13 mouse cellular contexts compared by ENCODE assay signal in genomic region chr11:76343031-76343430, GRCm38 (mm10). TPM values are rescaled to one million over a fixed set of nuclear protein-coding genes. Genes with fewer than 3 reads are reported as not detected.
DNase-seq lines count a peak whose midpoint lies in the region; ATAC-seq and TF ChIP-seq lines count a peak whose summit lies in the region.
"Had no signal": no experiment of that assay in that cellular context is flagged by ENCODE, and none has a peak within 500 bp of the region (broad histone marks: within the 10 kb centered on the region; RNA-seq: fewer than 3 reads in every experiment).

No protein-coding gene starts in this region.

- peak; percentile 86 for DNase-seq in midbrain, embryonic 11.5 days (ENCODE audit: low spot score, missing footprints)
- DNase-seq in midbrain, postnatal 0 days (ENCODE audit: low spot score), result no peak
- DNase-seq in adrenal gland, postnatal 4 days (ENCODE audit: low spot score in 2 of 2), result no peak
- DNase-seq: adrenal gland, adult 2 months; cerebellum, postnatal 25 days; lung, adult 2 months; right cerebral cortex, postnatal 25 days had no signal

- no peak for TF ChIP-seq POLR2A in embryonic fibroblast, embryonic 13.5 days (IDR thresholded peaks at IDR 0.05; ENCODE audit: low read depth, low read length)

- peak overlapping the region; percentile 29; the same call in 1 of the 2 replicates for H3K27ac ChIP-seq in heart, embryonic 12.5 days (ENCODE audit: poor library complexity, severe bottlenecking)
- no peak overlapping the region for H3K27ac ChIP-seq in heart, embryonic 11.5 days (ENCODE audit: low read depth, low read length)
- no peak overlapping the region for H3K27ac ChIP-seq in midbrain, embryonic 11.5 days (ENCODE audit: low read depth, low read length)
- no peak overlapping the region for H3K27ac ChIP-seq in midbrain, postnatal 0 days (ENCODE audit: low read depth, low read length)
- peak overlapping the region; percentile 55 for H3K27ac ChIP-seq in embryonic fibroblast, embryonic 13.5 days (ENCODE audit: insufficient read depth, low read length)
- H3K27ac ChIP-seq in stomach, embryonic 15.5 days, result peak overlapping the region; percentile 21; the same call in 1 of the 2 replicates

- H3K4me1 ChIP-seq in heart, embryonic 12.5 days (replicated peaks), result peaks cover 25% of the 10 kb centered on the region
- H3K4me1 ChIP-seq in heart, embryonic 11.5 days (ENCODE audit: control insufficient read depth, insufficient read depth, low read length), result peaks cover 15% of the 10 kb centered on the region
- H3K4me1 ChIP-seq in midbrain, embryonic 11.5 days (ENCODE audit: control insufficient read depth, insufficient read depth, low read length), result peaks cover 5% of the 10 kb centered on the region; the same call in 1 of the 2 replicates
- H3K4me1 ChIP-seq in midbrain, postnatal 0 days (ENCODE audit: insufficient read depth, low read length), result 0 out of 2 replicates have a peak, but pooled peaks cover 3% of the 10 kb centered on the region
- H3K4me1 ChIP-seq in embryonic fibroblast, embryonic 13.5 days (ENCODE audit: control insufficient read depth, insufficient read depth, low read length), result peaks cover 17% of the 10 kb centered on the region
- peaks cover 26% of the 10 kb centered on the region; the same call in 1 of the 2 replicates for H3K4me1 ChIP-seq in stomach, embryonic 15.5 days

- no peaks in the 10 kb centered on the region for H3K27me3 ChIP-seq in heart, embryonic 12.5 days (replicated peaks)
- H3K27me3 ChIP-seq in heart, embryonic 11.5 days (ENCODE audit: control insufficient read depth, insufficient read depth, low read length), result no peaks in the 10 kb centered on the region
- H3K27me3 ChIP-seq in midbrain, embryonic 11.5 days (ENCODE audit: control insufficient read depth, insufficient read depth, low read length), result no peaks in the 10 kb centered on the region
- no peaks in the 10 kb centered on the region for H3K27me3 ChIP-seq in midbrain, postnatal 0 days (ENCODE audit: insufficient read depth, low read length)
- H3K27me3 ChIP-seq in stomach, embryonic 15.5 days (replicated peaks), result no peaks in the 10 kb centered on the region

- TF ChIP-seq CTCF in midbrain, postnatal 0 days (IDR thresholded peaks at IDR 0.05), result no peak
- no peak for TF ChIP-seq CTCF in embryonic fibroblast, embryonic 13.5 days (IDR thresholded peaks at IDR 0.05; ENCODE audit: borderline replicate concordance, insufficient read depth, low read length)

- no peak overlapping the region for H3K4me3 ChIP-seq in heart, embryonic 12.5 days
- no peak overlapping the region for H3K4me3 ChIP-seq in heart, embryonic 11.5 days (ENCODE audit: low read depth, low read length)
- H3K4me3 ChIP-seq in midbrain, embryonic 11.5 days (ENCODE audit: low read depth, low read length), result no peak overlapping the region
- H3K4me3 ChIP-seq in midbrain, postnatal 0 days (ENCODE audit: low read depth, low read length), result no peak overlapping the region
- H3K4me3 ChIP-seq in embryonic fibroblast, embryonic 13.5 days (ENCODE audit: insufficient read depth, low read length), result no peak overlapping the region
- H3K4me3 ChIP-seq in stomach, embryonic 15.5 days (replicated peaks), result no peak overlapping the region

- no peak for ATAC-seq in heart, embryonic 12.5 days (ENCODE audit: insufficient number of reproducible peaks, low FRiP score)
- no peak for ATAC-seq in heart, embryonic 11.5 days (replicated peaks; ENCODE audit: insufficient number of reproducible peaks, low FRiP score, low TSS enrichment)
- ATAC-seq in midbrain, embryonic 11.5 days (ENCODE audit: low FRiP score), result no peak
- no peak for ATAC-seq in midbrain, postnatal 0 days (ENCODE audit: low FRiP score)
- no peak for ATAC-seq in stomach, embryonic 15.5 days (ENCODE audit: insufficient read depth, low FRiP score, low read depth)
- ATAC-seq in megakaryocyte-erythroid progenitor cell, adult 5-6 weeks (replicated peaks; ENCODE audit: low FRiP score, low TSS enrichment, poor library complexity, severe bottlenecking), result no peak
- ATAC-seq: inflammation-experienced regulatory T-cells, adult 6 months had no signal

- H3K4me2 ChIP-seq in heart, embryonic 12.5 days, result no peak overlapping the region
- no peak overlapping the region for H3K4me2 ChIP-seq in heart, embryonic 11.5 days
- no peak overlapping the region for H3K4me2 ChIP-seq in midbrain, embryonic 11.5 days
- no peak overlapping the region for H3K4me2 ChIP-seq in midbrain, postnatal 0 days (ENCODE audit: low read depth, low read length, poor library complexity, severe bottlenecking)
- H3K4me2 ChIP-seq in stomach, embryonic 15.5 days, result no peak overlapping the region

- H3K9ac ChIP-seq in heart, embryonic 12.5 days, result peak overlapping the region; percentile 53
- no peak overlapping the region for H3K9ac ChIP-seq in heart, embryonic 11.5 days (ENCODE audit: low read depth, low read length)
- no peak overlapping the region for H3K9ac ChIP-seq in midbrain, embryonic 11.5 days (ENCODE audit: low read length)
- no peak overlapping the region for H3K9ac ChIP-seq in midbrain, postnatal 0 days (replicated peaks; ENCODE audit: low read length, poor library complexity, severe bottlenecking)
- H3K9ac ChIP-seq in stomach, embryonic 15.5 days, result no peak overlapping the region

- H3K36me3 ChIP-seq in heart, embryonic 12.5 days, result no peaks in the 10 kb centered on the region
- H3K36me3 ChIP-seq in heart, embryonic 11.5 days (ENCODE audit: control insufficient read depth, insufficient read depth, low read length), result no peaks in the 10 kb centered on the region
- no peaks in the 10 kb centered on the region for H3K36me3 ChIP-seq in midbrain, embryonic 11.5 days (ENCODE audit: control insufficient read depth, insufficient read depth, low read length)
- no peaks in the 10 kb centered on the region for H3K36me3 ChIP-seq in midbrain, postnatal 0 days (ENCODE audit: insufficient read depth, low read length)
- no peaks in the 10 kb centered on the region for H3K36me3 ChIP-seq in stomach, embryonic 15.5 days

- WGBS in heart, embryonic 12.5 days, result 46% methylated on average over 9 of the region's 9 CpGs
- 40% methylated on average over 9 of the region's 9 CpGs for WGBS in heart, embryonic 11.5 days (ENCODE audit: insufficient replicate concordance)
- 64% methylated on average over 9 of the region's 9 CpGs for WGBS in midbrain, embryonic 11.5 days
- 58% methylated on average over 9 of the region's 9 CpGs for WGBS in midbrain, postnatal 0 days
- 61% methylated on average over 9 of the region's 9 CpGs for WGBS in stomach, embryonic 15.5 days

- no peaks in the 10 kb centered on the region for H3K9me3 ChIP-seq in heart, embryonic 12.5 days (replicated peaks)
- no peaks in the 10 kb centered on the region for H3K9me3 ChIP-seq in heart, embryonic 11.5 days (replicated peaks; ENCODE audit: control insufficient read depth, low read length)
- no peaks in the 10 kb centered on the region for H3K9me3 ChIP-seq in midbrain, embryonic 11.5 days (ENCODE audit: control insufficient read depth, low read length)
- H3K9me3 ChIP-seq in midbrain, postnatal 0 days (ENCODE audit: low read length), result no peaks in the 10 kb centered on the region
- no peaks in the 10 kb centered on the region for H3K9me3 ChIP-seq in stomach, embryonic 15.5 days

RNA-seq across cellular contexts. Expression of gene Nxn, which starts 55.9 kb away (rescaled TPM):
- 32.2 TPM in 2 replicates for polyA plus RNA-seq in heart, embryonic 12.5 days (2016; fragmentation: Nextera tagmentation; extraction: Ambion mirVana)
- polyA plus RNA-seq in heart, embryonic 11.5 days (2014; fragmentation: Nextera tagmentation; extraction: Ambion mirVana), result 21.6 and 24.8 TPM in 2 replicates
- 43.8 and 51.3 TPM in 2 replicates for polyA plus RNA-seq in midbrain, embryonic 11.5 days (2014; fragmentation: Nextera tagmentation; extraction: Ambion mirVana)
- total RNA-seq in midbrain, postnatal 0 days (2014; rRNA removed), result 25.2 and 32.2 TPM in 2 replicates
- 13.7 and 15.2 TPM in 2 replicates for polyA plus RNA-seq in midbrain, postnatal 0 days (2015; fragmentation: Nextera tagmentation; extraction: Ambion mirVana)
- polyA plus RNA-seq in embryonic fibroblast, embryonic 13.5 days (2011; ENCODE audit: insufficient read length, low read depth, missing spikeins), result 135 and 156 TPM in 2 replicates
- polyA plus RNA-seq in stomach, embryonic 15.5 days (2015; fragmentation: Nextera tagmentation; extraction: Ambion mirVana), result 35.1 and 37.9 TPM in 2 replicates
- total RNA-seq in adrenal gland, postnatal 4 days (2021), result 10 to 100 TPM; 26.4 to 28.3 TPM
- 3.0 and 8.8 TPM in 2 replicates for total RNA-seq in megakaryocyte-erythroid progenitor cell, adult 5-6 weeks (2014; fragmentation: Nextera tagmentation)
- total RNA-seq in megakaryocyte-erythroid progenitor cell, adult 5-6 weeks (2017), result 4.0 and 4.5 TPM in 2 replicates

Comparison
In these comparisons a context has a peak if more than half of its experiments do, and no peak if none do; other contexts are left out.
1. H3K27ac ChIP-seq: peak in heart, embryonic 12.5 days (single experiment), embryonic fibroblast, embryonic 13.5 days (single experiment) and stomach, embryonic 15.5 days (single experiment); none in heart, embryonic 11.5 days (single experiment), midbrain, embryonic 11.5 days (single experiment) and midbrain, postnatal 0 days (single experiment).